Mouse (Mus musculus) lung, adult 2 months (tissue): ENCODE data around the gene Hist1h1b. TPM values are rescaled to one million over a fixed set of nuclear protein-coding genes. Genes with fewer than 3 reads are reported as not detected.
A peak's percentile ranks its signal among the peaks of the same experiment; 100 is the strongest.
"Not testable (repeated sequence)": the region's sequence is repeated elsewhere in the genome, so short reads cannot be mapped to it uniquely, and the experiment has no call there.

Source experiments
- DNase-seq: peaks from one replicate; pipeline ENCODE4 v3.0.0; 2022
- H3K4me1 ChIP-seq: fragments of 200-500 bp; 2 replicates; pipeline ENCODE4 v1.6.1; 2011; ENCODE audit warnings: low read length; ENCODE audit not compliant: control insufficient read depth, insufficient read depth
- H3K4me3 ChIP-seq: fragments of 200-500 bp; replicated peaks from 2 replicates; pipeline ENCODE3; 2011; ENCODE audit warnings: low read depth, mild to moderate bottlenecking, control low read depth, low read length; ENCODE audit errors: extremely low read depth
- CTCF ChIP-seq: fragments of 200-500 bp; IDR thresholded peaks from 2 replicates; pipeline ENCODE4 v1.5.1; 2011; ENCODE audit warnings: mild to moderate bottlenecking, low read length, control low read depth; ENCODE audit not compliant: insufficient read depth
- POLR2A ChIP-seq: fragments of 200-500 bp; IDR thresholded peaks from 2 replicates; pipeline ENCODE4 v1.6.1; 2011; ENCODE audit warnings: low read depth, mild to moderate bottlenecking, control low read depth, low read length, borderline replicate concordance; ENCODE audit errors: extremely low read depth
- WGBS: fragments of 180-500 bp; shearing (Covaris S2); methylation state at CpG from one replicate; pipeline ENCODE4 v1.1.7; 2018; 5-methylcytosine and 5-hydroxymethylcytosine counted together
- polyA plus RNA-seq: library from polyadenylated mRNA; depleted of rRNA; stranded (reverse); fragments of >200 nt; gene quantifications from 2 replicates; pipeline ENCODE4 v1.2.3, GENCODE M21; 2012

The Hist1h1b gene
- polyA plus RNA-seq, 1 experiment = 0.41 TPM

GRCm38 (mm10) chr13:21790601-21791283 lies 10.3 kb upstream of the Hist1h1b start:
- no peak for DNase-seq
- TF ChIP-seq CTCF (no peak), POLR2A (no peak)
- Histone ChIP-seq H3K4me1 (no peaks in the 10 kb centered on the region), H3K4me3 (no peak overlapping the region)
- 20% methylated on average over 18 of the region's 18 CpGs for WGBS

- H3K4me1 ChIP-seq = no peaks in the 10 kb centered on the region
- WGBS = 45% methylated on average over 6 of the region's 6 CpGs
- DNase-seq = no peak
- TF ChIP-seq CTCF (no peak), POLR2A (no peak)
- H3K4me3 ChIP-seq = no peak overlapping the region
Measured at GRCm38 (mm10) chr13:21789925-21790324, 9.5 kb upstream of the Hist1h1b start.

- Histone ChIP-seq H3K4me3 (no peak overlapping the region), H3K4me1 (no peaks in the 10 kb centered on the region)
- TF ChIP-seq CTCF = no peak
- no peak for TF ChIP-seq POLR2A
- no peak for DNase-seq
- WGBS = 31% methylated on average over 17 of the region's 21 CpGs
Measured at GRCm38 (mm10) chr13:21787760-21788593, 7.6 kb upstream of the Hist1h1b start.

GRCm38 (mm10) chr13:21786899-21787629 lies 6.6 kb upstream of the Hist1h1b start, which contains the start of the genes Hist1h2an and Hist1h2bp:
Gene Hist1h2an, minus strand, starts transcription at chr13:21787218.
Gene Hist1h2bp, plus strand, starts transcription at chr13:21787461.
- H3K4me3 ChIP-seq = peak within 1 kb of the TSS; percentile 64
- WGBS = 1% methylated on average over 43 of the region's 63 CpGs
- H3K4me1 ChIP-seq = not testable (repeated sequence)
- DNase-seq = peak; percentile 74
- peak; percentile 44; the same call in 1 of the 2 replicates for TF ChIP-seq POLR2A

- Histone ChIP-seq H3K4me1 (0 out of 2 replicates have a peak, but pooled peaks cover 2% of the 10 kb centered on the region), H3K4me3 (no peak overlapping the region)
- no peak for TF ChIP-seq POLR2A
- TF ChIP-seq CTCF = no peak
- DNase-seq = no peak
- WGBS = 11% methylated on average over 8 of the region's 8 CpGs
Measured at GRCm38 (mm10) chr13:21786189-21786898, 5.9 kb upstream of the Hist1h1b start.

- 54% methylated on average over 6 of the region's 6 CpGs for WGBS
- TF ChIP-seq CTCF = no peak
- TF ChIP-seq POLR2A = no peak
Measured at GRCm38 (mm10) chr13:21784311-21784710, 3.9 kb upstream of the Hist1h1b start.

GRCm38 (mm10) chr13:21783734-21784161 lies 3.3 kb upstream of the Hist1h1b start:
- WGBS = 5% methylated on average over 9 of the region's 9 CpGs
- Histone ChIP-seq H3K4me3 (peak overlapping the region; percentile 27), H3K4me1 (peaks cover 10% of the 10 kb centered on the region)
- no peak for DNase-seq
- TF ChIP-seq POLR2A = no peak
- no peak for TF ChIP-seq CTCF

More at GRCm38 (mm10) chr13:21784311-21784710, 3.9 kb upstream of the Hist1h1b start:
- no peak overlapping the region for H3K4me3 ChIP-seq
- peaks cover 10% of the 10 kb centered on the region for H3K4me1 ChIP-seq
- DNase-seq = no peak

- under 1% methylated on average over 19 of the region's 20 CpGs for WGBS
- TF ChIP-seq CTCF = no peak
- peak; percentile 18; the same call in 1 of the 2 replicates for TF ChIP-seq POLR2A
- H3K4me1 ChIP-seq = peaks cover 10% of the 10 kb centered on the region
- DNase-seq = peak; percentile 20
- peak within 1 kb of the TSS; percentile 64 for H3K4me3 ChIP-seq
Measured at GRCm38 (mm10) chr13:21783255-21783617, 2.8 kb upstream of the Hist1h1b start, which contains the start of gene Hist1h3i. Gene Hist1h3i, minus strand, starts transcription at chr13:21783370.
